Mouse (Mus musculus) testis, adult 2 months (tissue): ENCODE measurements around the gene Wbp2nl. TPM values are rescaled to one million over a fixed set of nuclear protein-coding genes. Genes with fewer than 3 reads are reported as not detected.

Experiments
- H3K27ac ChIP-seq: fragments of 200-500 bp; 2 replicates; pipeline ENCODE4 v1.5.1; 2012; ENCODE audit warnings: low read depth, low read length; ENCODE audit not compliant: control insufficient read depth, insufficient read depth
- H3K27me3 ChIP-seq: fragments of 200-500 bp; 2 replicates; pipeline ENCODE4 v1.6.1; 2012; ENCODE audit warnings: mild to moderate bottlenecking, low read length, moderate library complexity; ENCODE audit not compliant: control insufficient read depth, insufficient read depth
- H3K36me3 ChIP-seq: fragments of 200-500 bp; 2 replicates; pipeline ENCODE4 v1.6.1; 2012; ENCODE audit warnings: mild to moderate bottlenecking, low read length; ENCODE audit not compliant: control insufficient read depth, insufficient read depth
- H3K4me1 ChIP-seq: fragments of 200-500 bp; 2 replicates; pipeline ENCODE4 v1.6.1; 2012; ENCODE audit warnings: low read length; ENCODE audit not compliant: control insufficient read depth, insufficient read depth
- H3K4me3 ChIP-seq: fragments of 200-500 bp; 2 replicates; pipeline ENCODE4 v1.5.1; 2012; ENCODE audit warnings: low read depth, mild to moderate bottlenecking, low read length, moderate library complexity, mixed read lengths; ENCODE audit not compliant: control insufficient read depth
- CTCF ChIP-seq: fragments of 200-500 bp; IDR thresholded peaks from 2 replicates; pipeline ENCODE4 v1.5.1; 2012; ENCODE audit warnings: low read depth, mild to moderate bottlenecking, inconsistent platforms, low read length, moderate library complexity; ENCODE audit not compliant: control insufficient read depth, insufficient read depth, insufficient replicate concordance
- POLR2A ChIP-seq: fragments of 200-500 bp; IDR thresholded peaks from 2 replicates; pipeline ENCODE4 v1.6.1; 2012; ENCODE audit warnings: low read depth, mild to moderate bottlenecking, inconsistent platforms, low read length, moderate library complexity; ENCODE audit not compliant: control insufficient read depth
- polyA plus RNA-seq: library from polyadenylated mRNA; depleted of rRNA; stranded (reverse); fragments of >200 nt; gene quantifications from 2 replicates; pipeline ENCODE4 v1.2.3, GENCODE M21; 2012

The Wbp2nl gene
- polyA plus RNA-seq, 1 experiment = 170 TPM

- Histone ChIP-seq H3K27ac (no peak overlapping the region), H3K4me1 (peaks cover 34% of the 10 kb centered on the region)
- no peak for TF ChIP-seq CTCF
- no peak for TF ChIP-seq POLR2A
Measured at GRCm38 (mm10) chr15:82343368-82344287, 44.9 kb downstream of the Wbp2nl start.

GRCm38 (mm10) chr15:82344971-82345370 is 46.2 kb downstream of the Wbp2nl start:
- Histone ChIP-seq H3K36me3 (no peaks in the 10 kb centered on the region), H3K27me3 (peaks cover 9% of the 10 kb centered on the region), H3K4me3 (no peak overlapping the region), H3K27ac (no peak overlapping the region), H3K4me1 (peaks cover 29% of the 10 kb centered on the region)
- TF ChIP-seq POLR2A = no peak
- TF ChIP-seq CTCF = no peak

More at GRCm38 (mm10) chr15:82343368-82344287, 44.9 kb downstream of the Wbp2nl start:
- H3K4me3 ChIP-seq = no peak overlapping the region; the same call in 1 of the 2 replicates
- H3K36me3 ChIP-seq = no peaks in the 10 kb centered on the region
- H3K27me3 ChIP-seq = peaks cover 9% of the 10 kb centered on the region

GRCm38 (mm10) chr15:82345820-82346470 is 47.2 kb downstream of the Wbp2nl start:
- Histone ChIP-seq H3K36me3 (no peaks in the 10 kb centered on the region), H3K4me3 (peak overlapping the region; percentile 87), H3K4me1 (peaks cover 21% of the 10 kb centered on the region), H3K27ac (peak overlapping the region; percentile 78), H3K27me3 (peaks cover 4% of the 10 kb centered on the region; the same call in 1 of the 2 replicates)
- TF ChIP-seq POLR2A (peak; percentile 75), CTCF (no peak)

- H3K36me3 ChIP-seq = no peaks in the 10 kb centered on the region
- no peak overlapping the region for H3K27ac ChIP-seq
- H3K4me1 ChIP-seq = peaks cover 15% of the 10 kb centered on the region
- TF ChIP-seq CTCF (no peak), POLR2A (no peak)
- H3K27me3 ChIP-seq = no peaks in the 10 kb centered on the region
- peak overlapping the region; percentile 87; the same call in 1 of the 2 replicates for H3K4me3 ChIP-seq
Measured at GRCm38 (mm10) chr15:82346580-82347302, 48.0 kb downstream of the Wbp2nl start.

DNA sequence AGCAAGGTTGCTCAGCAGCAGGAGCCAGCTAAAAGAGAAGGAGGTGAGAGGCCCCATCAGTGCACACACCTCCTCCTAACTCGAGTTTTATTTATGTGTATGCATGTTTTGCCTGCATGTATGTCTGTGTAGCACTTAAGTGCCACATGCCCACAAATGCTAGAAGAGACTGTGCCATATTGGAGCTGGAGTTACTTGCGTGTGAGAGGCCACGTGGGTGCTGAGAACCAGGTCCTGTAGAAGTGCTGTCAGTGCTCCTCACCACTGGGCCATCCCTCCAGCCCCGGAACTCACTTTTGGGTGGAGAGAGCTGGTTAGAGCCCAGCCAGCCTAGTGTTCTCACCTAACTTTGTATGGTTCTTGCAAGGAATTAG is 48.5 kb downstream of the Wbp2nl start:
- H3K27ac ChIP-seq = no peak overlapping the region
- H3K4me1 ChIP-seq = peaks cover 12% of the 10 kb centered on the region
- TF ChIP-seq CTCF = no peak
- TF ChIP-seq POLR2A = no peak
- no peaks in the 10 kb centered on the region for H3K27me3 ChIP-seq
- no peaks in the 10 kb centered on the region for H3K36me3 ChIP-seq
- H3K4me3 ChIP-seq = no peak overlapping the region

DNA sequence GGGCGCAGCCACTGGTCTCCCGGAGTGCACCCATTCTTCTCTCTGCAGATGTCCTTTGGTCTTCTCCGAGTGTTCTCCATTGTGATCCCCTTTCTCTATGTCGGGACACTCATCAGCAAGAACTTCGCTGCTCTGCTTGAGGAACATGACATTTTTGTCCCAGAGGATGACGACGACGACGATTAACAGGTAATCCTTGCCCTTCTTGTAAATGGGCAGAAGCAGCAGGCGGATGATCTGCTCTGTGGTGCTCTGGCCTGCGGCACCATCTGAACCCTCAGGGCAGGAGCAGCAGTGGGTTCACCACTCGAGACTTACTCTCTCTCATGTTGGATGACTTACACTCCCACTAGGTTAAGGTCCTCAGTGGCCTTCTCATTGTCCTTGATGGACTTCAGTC is 49.1 kb downstream of the Wbp2nl start:
- Histone ChIP-seq H3K36me3 (no peaks in the 10 kb centered on the region), H3K4me3 (no peak overlapping the region), H3K27me3 (no peaks in the 10 kb centered on the region), H3K27ac (no peak overlapping the region), H3K4me1 (peaks cover 12% of the 10 kb centered on the region)
- TF ChIP-seq POLR2A (no peak), CTCF (no peak)
